In the genomic region with DNA sequence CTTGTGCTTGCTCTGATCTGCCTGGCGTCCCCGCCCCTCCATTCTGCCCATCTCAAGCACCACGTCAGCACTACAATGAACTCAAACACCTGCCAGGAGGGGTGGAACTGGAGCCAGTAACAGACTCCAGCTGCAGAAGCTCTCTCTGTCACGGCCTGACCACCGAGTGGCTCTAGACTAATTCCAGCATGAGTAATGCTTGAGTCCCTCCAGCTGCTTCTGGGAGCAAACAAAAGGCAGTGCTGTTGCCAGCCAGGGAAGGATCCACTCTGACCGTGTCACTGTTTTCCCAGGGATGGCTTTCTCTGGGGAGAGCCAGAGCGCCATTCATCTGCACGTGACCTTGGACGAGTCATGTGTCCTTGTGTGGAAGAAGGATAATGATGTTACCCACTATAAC, we compare ENCODE assay signal across 9 mouse cellular contexts. TPM values are rescaled to one million over a fixed set of nuclear protein-coding genes. Genes with fewer than 3 reads are reported as not detected.
DNase-seq lines count a peak whose midpoint lies in the region; ATAC-seq and TF ChIP-seq lines count a peak whose summit lies in the region.
"Had no signal": no experiment of that assay in that cellular context is flagged by ENCODE, and none has a peak within 500 bp of the region (broad histone marks: within the 10 kb centered on the region; RNA-seq: fewer than 3 reads in every experiment).

No protein-coding gene starts in this region.

- no peaks in the 10 kb centered on the region for H3K36me3 ChIP-seq in intestine, embryonic 14.5 days (ENCODE audit: control insufficient read depth, insufficient read depth, low read length)
- no peaks in the 10 kb centered on the region for H3K36me3 ChIP-seq in midbrain, embryonic 13.5 days
- H3K36me3 ChIP-seq: liver, embryonic 13.5 days had no signal

- no peak overlapping the region for H3K27ac ChIP-seq in intestine, embryonic 14.5 days (ENCODE audit: low read depth)
- H3K27ac ChIP-seq in midbrain, embryonic 13.5 days = no peak overlapping the region
- no peak overlapping the region for H3K27ac ChIP-seq in layer of hippocampus, adult 2 months
- H3K27ac ChIP-seq: liver, embryonic 13.5 days had no signal

- no peaks in the 10 kb centered on the region for H3K27me3 ChIP-seq in intestine, embryonic 14.5 days (replicated peaks; ENCODE audit: control insufficient read depth, insufficient read depth, low read length)
- no peaks in the 10 kb centered on the region for H3K27me3 ChIP-seq in midbrain, embryonic 13.5 days
- H3K27me3 ChIP-seq: liver, embryonic 13.5 days had no signal

- peak; percentile 35 for DNase-seq in 3134 (ENCODE audit: extremely low read depth, insufficient read length, low spot score)
- DNase-seq in adrenal gland, postnatal 14 days = peak; percentile 59
- DNase-seq in gastrocnemius, postnatal 25 days = peak; percentile 71
- DNase-seq in intestine, embryonic 14.5 days (ENCODE audit: low spot score) = peak; percentile 66
- DNase-seq in right cerebral cortex, postnatal 36 days (ENCODE audit: low spot score in 2 of 2) = no peak
- no peak for DNase-seq in layer of hippocampus, adult 2 months (ENCODE audit: low spot score in 2 of 2)
- DNase-seq: liver, embryonic 13.5 days had no signal

- H3K9ac ChIP-seq in intestine, embryonic 14.5 days (ENCODE audit: low read length) = no peak overlapping the region
- no peak overlapping the region for H3K9ac ChIP-seq in midbrain, embryonic 13.5 days (replicated peaks)
- H3K9ac ChIP-seq: liver, embryonic 13.5 days had no signal

- peaks cover 3% of the 10 kb centered on the region; the same call in 1 of the 2 replicates for H3K4me1 ChIP-seq in intestine, embryonic 14.5 days (replicated peaks; ENCODE audit: control insufficient read depth, insufficient read depth, low read length)
- peaks cover 4% of the 10 kb centered on the region; the same call in 1 of the 2 replicates for H3K4me1 ChIP-seq in midbrain, embryonic 13.5 days (replicated peaks)
- H3K4me1 ChIP-seq: liver, embryonic 13.5 days had no signal

- peak; percentile 84 for ATAC-seq in intestine, embryonic 14.5 days (replicated peaks; ENCODE audit: low FRiP score, low TSS enrichment, low read depth)
- ATAC-seq in midbrain, embryonic 13.5 days = peak; percentile 90
- ATAC-seq in CD4-positive, CD25-positive, alpha-beta regulatory T cell, adult 4 months = no peak

- 24% methylated on average over 9 of the region's 9 CpGs for WGBS in intestine, embryonic 14.5 days
- 19% methylated on average over 9 of the region's 9 CpGs for WGBS in midbrain, embryonic 13.5 days

- H3K9me3 ChIP-seq in intestine, embryonic 14.5 days (ENCODE audit: control insufficient read depth, low read length) = no peaks in the 10 kb centered on the region
- H3K9me3 ChIP-seq in midbrain, embryonic 13.5 days = no peaks in the 10 kb centered on the region
- H3K9me3 ChIP-seq: liver, embryonic 13.5 days had no signal

- no peak overlapping the region for H3K4me3 ChIP-seq in intestine, embryonic 14.5 days (ENCODE audit: low read depth, low read length)
- H3K4me3 ChIP-seq in midbrain, embryonic 13.5 days (replicated peaks) = no peak overlapping the region
- no peak overlapping the region for H3K4me3 ChIP-seq in layer of hippocampus, adult 2 months
- H3K4me3 ChIP-seq: liver, embryonic 13.5 days had no signal

- no peak for TF ChIP-seq CTCF in layer of hippocampus, adult 2 months (conservative IDR thresholded peaks at IDR 0.05)

- 0 out of 2 replicates have a peak overlapping the region, but pooled peaks have one; percentile 18 for H3K4me2 ChIP-seq in intestine, embryonic 14.5 days (ENCODE audit: low read length)
- no peak overlapping the region for H3K4me2 ChIP-seq in midbrain, embryonic 13.5 days (replicated peaks)
- H3K4me2 ChIP-seq: liver, embryonic 13.5 days had no signal

RNA-seq across cellular contexts. Expression of gene Tek, which starts 13.4 kb away (rescaled TPM):
- total RNA-seq in adrenal gland, postnatal 14 days (2021) = 41.9 and 45.9 TPM in 2 replicates
- total RNA-seq in gastrocnemius, postnatal 25 days (2021) = 10 to 100 TPM; 13.7 to 14.6 TPM
- 12.1 and 13.7 TPM in 2 replicates for polyA plus RNA-seq in intestine, embryonic 14.5 days (2014; fragmentation: Nextera tagmentation; extraction: Ambion mirVana)
- polyA plus RNA-seq in midbrain, embryonic 13.5 days (2015; fragmentation: Nextera tagmentation; extraction: Ambion mirVana) = 7.5 and 8.3 TPM in 2 replicates
- polyA plus RNA-seq in CD4-positive, CD25-positive, alpha-beta regulatory T cell, adult 4 months (2017; shearing (Covaris generic)) = not detected
- total RNA-seq in layer of hippocampus, adult 2 months (2021) = 1 to 10 TPM; 7.6 to 9.2 TPM

Comparison
In these comparisons a context has a peak if more than half of its experiments do, and no peak if none do; other contexts are left out.
1. DNase-seq: peak in 3134 (single experiment), adrenal gland, postnatal 14 days (single experiment), gastrocnemius, postnatal 25 days (single experiment) and intestine, embryonic 14.5 days (single experiment); none in right cerebral cortex, postnatal 36 days (0 of 2) and layer of hippocampus, adult 2 months (0 of 2).